Mouse (Mus musculus) induced T-regulatory cell, adult 2 months (primary cell): ENCODE data around the gene Lipc.

Source experiments
- DNase-seq: peaks from one replicate; pipeline ENCODE4 v3.0.0-alpha.2; 2012; ENCODE audit warnings: low read depth

The Lipc gene

GRCm38 (mm10) chr9:70957717-70958116 is 5.7 kb upstream of the Lipc start:
- DNase-seq: no peak

- DNase-seq: no peak
Observed at GRCm38 (mm10) chr9:70954226-70954625, 2.2 kb upstream of the Lipc start.

- DNase-seq: no peak
Observed at GRCm38 (mm10) chr9:70949336-70949735, 2.7 kb downstream of the Lipc start.

- DNase-seq: no peak
Observed at GRCm38 (mm10) chr9:70947312-70947711, 4.7 kb downstream of the Lipc start.

- DNase-seq: no peak
Observed at GRCm38 (mm10) chr9:70942686-70943333, 9.2 kb downstream of the Lipc start.

- DNase-seq: no peak
Observed at GRCm38 (mm10) chr9:70939752-70940501, 12.1 kb downstream of the Lipc start.

GRCm38 (mm10) chr9:70938850-70939249 is 13.2 kb downstream of the Lipc start:
- no peak for DNase-seq

GRCm38 (mm10) chr9:70938134-70938533 is 13.9 kb downstream of the Lipc start:
- DNase-seq: no peak

- no peak for DNase-seq
Observed at GRCm38 (mm10) chr9:70934587-70935295, 17.3 kb downstream of the Lipc start.

- no peak for DNase-seq
Observed at GRCm38 (mm10) chr9:70930641-70931020, 21.4 kb downstream of the Lipc start.

GRCm38 (mm10) chr9:70929840-70930640 is 22.0 kb downstream of the Lipc start:
- DNase-seq: peak; percentile 45

- no peak for DNase-seq
Observed at GRCm38 (mm10) chr9:70928472-70928871, 23.6 kb downstream of the Lipc start.

- DNase-seq: no peak
Observed at GRCm38 (mm10) chr9:70927701-70928100, 24.3 kb downstream of the Lipc start.

- no peak for DNase-seq
Observed at GRCm38 (mm10) chr9:70926820-70927588, 25.0 kb downstream of the Lipc start.

GRCm38 (mm10) chr9:70925225-70925624 is 26.8 kb downstream of the Lipc start:
- no peak for DNase-seq

GRCm38 (mm10) chr9:70924763-70925162 is 27.3 kb downstream of the Lipc start:
- DNase-seq: peak; percentile 33

GRCm38 (mm10) chr9:70921781-70922565 is 30.1 kb downstream of the Lipc start:
- no peak for DNase-seq

- DNase-seq: no peak
Observed at GRCm38 (mm10) chr9:70921132-70921531, 30.9 kb downstream of the Lipc start.

GRCm38 (mm10) chr9:70919271-70919670 is 32.8 kb downstream of the Lipc start:
- DNase-seq: no peak

- DNase-seq: no peak
Observed at GRCm38 (mm10) chr9:70916516-70916915, 35.5 kb downstream of the Lipc start.

- no peak for DNase-seq
Observed at GRCm38 (mm10) chr9:70915356-70915685, 36.7 kb downstream of the Lipc start.
